Mouse (Mus musculus) right cerebral cortex, postnatal 25 days (tissue): ENCODE measurements around the gene Caskin1.

Source experiments
- DNase-seq: peaks from one replicate; pipeline ENCODE4 v3.0.0; 2022

Gene Caskin1

GRCm38 (mm10) chr17:24472512-24472911 lies 15.9 kb upstream of the Caskin1 start:
- DNase-seq = no peak

GRCm38 (mm10) chr17:24473612-24474275 lies 14.7 kb upstream of the Caskin1 start, which contains the start of gene Bricd5:
Gene Bricd5, plus strand, starts transcription at chr17:24473884.
- DNase-seq = no peak

- no peak for DNase-seq
Observed at GRCm38 (mm10) chr17:24474557-24474956, 13.8 kb upstream of the Caskin1 start.

GRCm38 (mm10) chr17:24475586-24475985 lies 12.8 kb upstream of the Caskin1 start:
- DNase-seq = no peak

DNA sequence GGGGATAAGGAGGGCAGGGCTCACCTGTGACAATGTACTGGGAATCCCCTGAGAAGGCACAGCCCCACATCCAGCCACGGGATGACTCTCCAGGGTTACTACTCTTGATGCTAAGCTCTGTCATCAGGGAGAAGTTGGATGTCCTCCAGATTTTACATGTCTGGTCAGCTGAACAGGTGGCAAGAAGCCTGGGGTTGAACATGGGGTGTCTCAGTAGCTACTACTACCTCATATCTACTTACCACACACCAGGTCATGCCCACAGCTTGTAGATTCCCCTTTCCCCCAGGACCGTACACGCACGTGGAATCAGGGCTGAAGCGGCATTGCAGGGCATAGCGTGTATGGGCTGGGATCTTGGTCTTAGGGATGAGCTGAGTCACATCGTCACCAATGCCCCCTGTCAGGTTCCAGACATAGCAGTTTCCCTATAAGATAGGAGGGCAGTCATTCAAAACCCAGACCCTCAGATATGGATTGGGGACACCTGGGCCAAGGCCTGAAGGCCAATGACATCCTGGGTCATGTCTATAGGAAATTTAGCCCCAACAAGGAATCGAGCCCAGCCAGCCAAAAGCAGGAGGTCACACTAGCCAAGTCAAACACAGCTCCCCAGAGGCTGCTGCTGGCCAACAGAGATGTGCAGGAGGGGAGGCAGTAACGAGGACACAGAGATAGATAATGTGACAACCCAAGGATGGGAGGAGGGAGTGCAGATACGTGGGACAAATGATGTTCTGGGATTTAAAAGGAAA lies 12.2 kb upstream of the Caskin1 start:
- DNase-seq = no peak

GRCm38 (mm10) chr17:24477053-24477984 lies 11.1 kb upstream of the Caskin1 start:
- no peak for DNase-seq

DNA sequence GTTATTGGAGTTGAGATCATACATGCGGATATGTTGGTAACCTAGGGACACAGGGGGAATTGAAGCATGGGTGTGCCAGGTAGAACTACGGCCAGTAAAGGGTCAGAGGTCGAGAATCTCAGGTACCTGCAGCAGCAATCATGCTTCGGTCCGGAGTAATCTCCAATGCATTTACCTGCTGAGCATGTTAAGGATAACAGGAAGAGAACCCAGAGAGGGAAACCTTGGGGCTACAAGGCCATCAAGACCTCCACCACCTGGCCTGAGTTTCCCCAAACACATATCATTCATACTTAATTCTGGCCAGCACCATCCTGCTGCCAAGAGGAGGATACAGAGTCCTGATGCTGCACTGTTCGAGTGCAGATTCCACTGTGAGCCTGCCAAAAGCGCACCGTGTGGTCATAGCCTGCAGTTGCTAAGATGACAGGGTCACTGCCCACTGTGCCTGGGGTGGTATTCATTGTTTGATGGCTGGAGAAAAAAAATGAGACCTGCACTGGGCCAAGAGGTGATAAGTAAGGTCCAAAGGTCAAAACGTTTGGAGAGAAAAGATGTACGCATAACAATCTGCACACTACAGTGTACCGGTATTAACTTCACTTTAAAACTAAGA lies 10.3 kb upstream of the Caskin1 start:
- no peak for DNase-seq

GRCm38 (mm10) chr17:24478663-24479380 lies 9.6 kb upstream of the Caskin1 start, which contains the start of gene Mlst8:
Gene Mlst8, minus strand, starts transcription at chr17:24479078.
- DNase-seq = peak; percentile 97

GRCm38 (mm10) chr17:24479431-24479830 lies 9.0 kb upstream of the Caskin1 start:
- no peak for DNase-seq

GRCm38 (mm10) chr17:24480201-24480826 lies 8.1 kb upstream of the Caskin1 start:
- no peak for DNase-seq

DNA sequence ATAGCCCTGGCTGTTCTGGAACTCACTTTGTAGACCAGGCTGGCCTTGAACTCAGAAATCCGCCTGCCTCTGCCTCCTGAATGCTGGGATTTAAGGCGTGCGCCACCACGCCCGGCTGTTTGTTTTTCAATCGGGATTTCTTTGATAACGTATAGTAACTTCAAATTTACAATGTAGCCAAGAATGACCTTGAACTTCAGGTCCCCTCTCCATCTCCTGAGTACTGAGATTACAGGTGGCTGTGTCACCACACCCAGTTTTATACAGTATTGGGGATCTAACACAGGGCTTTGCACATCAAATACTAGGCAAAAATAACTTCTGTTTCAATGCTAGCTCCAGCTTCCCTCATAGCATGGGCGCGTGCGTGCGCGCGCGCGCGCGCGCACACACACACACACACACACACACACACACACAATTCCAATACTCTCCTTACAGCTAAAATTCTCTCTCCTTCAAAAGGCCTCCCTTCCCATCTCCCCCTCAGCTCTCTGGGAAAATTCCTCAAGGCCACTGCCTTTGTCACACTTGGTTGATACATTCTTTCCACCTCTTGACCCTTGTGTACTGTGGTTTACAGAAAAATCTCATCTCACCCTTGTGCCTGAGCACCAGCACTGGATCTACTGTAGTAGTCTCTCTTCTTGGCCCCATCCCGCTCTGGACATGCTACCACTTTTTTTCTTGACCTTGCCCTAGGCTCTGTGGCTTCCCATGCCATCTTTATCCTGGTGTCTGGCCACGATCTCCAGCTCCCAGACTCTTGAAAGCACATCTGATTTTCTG lies 7.2 kb upstream of the Caskin1 start:
- DNase-seq = no peak

GRCm38 (mm10) chr17:24483495-24483894 lies 4.9 kb upstream of the Caskin1 start:
- DNase-seq = no peak

DNA sequence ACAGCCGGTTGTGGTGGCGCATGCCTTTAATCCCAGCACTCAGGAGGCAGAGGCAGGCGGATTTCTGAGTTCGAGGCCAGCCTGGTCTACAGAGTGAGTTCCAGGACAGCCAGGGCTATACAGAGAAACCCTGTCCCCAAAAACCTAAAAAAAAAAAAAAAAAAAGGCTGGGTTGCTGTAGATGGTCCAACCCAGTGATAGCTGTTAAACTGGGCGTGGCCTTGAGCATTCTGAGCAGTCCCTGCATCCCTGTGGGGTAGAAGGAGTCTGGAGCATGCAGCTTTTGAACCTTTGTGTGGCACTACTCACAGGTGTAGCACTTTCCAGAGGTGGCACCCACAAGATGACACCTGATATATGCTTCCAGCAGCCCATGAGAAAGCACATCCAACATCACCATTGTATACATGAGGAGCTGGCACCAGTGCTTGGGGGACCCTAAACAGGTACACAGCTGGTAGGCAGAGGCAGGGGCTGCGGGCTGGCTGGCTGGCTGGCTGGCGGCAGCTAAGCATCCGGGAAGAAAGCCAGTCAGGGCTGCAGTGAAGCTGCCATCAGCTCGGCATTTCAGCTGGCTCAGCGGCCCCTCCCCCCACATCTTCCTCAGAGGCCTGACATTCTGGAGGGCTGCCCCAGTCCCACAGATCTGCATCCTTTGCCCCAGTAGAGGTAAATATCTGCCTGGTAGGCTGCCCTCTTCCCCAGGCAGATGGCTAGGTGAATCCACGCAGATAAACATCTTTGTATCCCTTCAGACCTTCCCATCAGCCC lies 3.1 kb upstream of the Caskin1 start:
- DNase-seq = no peak

DNA sequence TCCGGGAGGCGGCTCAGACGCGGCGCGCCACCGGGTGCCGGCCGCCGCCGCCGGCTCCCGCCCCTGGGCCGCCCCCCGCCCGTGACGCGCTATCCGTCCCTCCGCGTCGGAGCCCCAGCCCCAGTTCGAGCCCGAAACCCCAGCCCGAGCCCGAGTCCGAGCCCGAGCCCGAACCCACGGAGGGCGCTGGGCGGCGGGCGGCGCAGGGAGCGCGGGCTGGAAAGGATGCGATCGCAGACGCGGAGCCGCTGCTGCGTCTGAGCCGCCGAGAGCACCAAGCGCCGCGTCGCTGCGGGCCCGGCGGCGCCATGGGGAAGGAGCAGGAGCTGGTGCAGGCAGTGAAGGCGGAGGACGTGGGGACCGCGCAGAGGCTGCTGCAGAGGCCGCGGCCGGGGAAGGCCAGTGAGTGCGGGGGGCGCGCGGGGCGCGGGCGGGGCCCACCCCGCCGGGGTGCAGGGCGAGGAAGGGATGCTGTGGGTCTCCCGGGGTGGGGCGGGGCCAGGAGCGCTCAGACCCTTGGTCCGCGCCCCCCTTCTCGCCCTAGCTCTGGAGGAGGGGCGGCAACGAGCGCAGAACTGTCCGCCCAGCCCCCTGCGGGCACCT lies 362 bp downstream of the Caskin1 start:
- DNase-seq = peak; percentile 70

- DNase-seq = no peak
Observed at GRCm38 (mm10) chr17:24489265-24490030, 1.0 kb downstream of the Caskin1 start.

GRCm38 (mm10) chr17:24490399-24490798 lies 2.0 kb downstream of the Caskin1 start:
- no peak for DNase-seq

GRCm38 (mm10) chr17:24494627-24495335 lies 6.4 kb downstream of the Caskin1 start:
- DNase-seq = no peak

DNA sequence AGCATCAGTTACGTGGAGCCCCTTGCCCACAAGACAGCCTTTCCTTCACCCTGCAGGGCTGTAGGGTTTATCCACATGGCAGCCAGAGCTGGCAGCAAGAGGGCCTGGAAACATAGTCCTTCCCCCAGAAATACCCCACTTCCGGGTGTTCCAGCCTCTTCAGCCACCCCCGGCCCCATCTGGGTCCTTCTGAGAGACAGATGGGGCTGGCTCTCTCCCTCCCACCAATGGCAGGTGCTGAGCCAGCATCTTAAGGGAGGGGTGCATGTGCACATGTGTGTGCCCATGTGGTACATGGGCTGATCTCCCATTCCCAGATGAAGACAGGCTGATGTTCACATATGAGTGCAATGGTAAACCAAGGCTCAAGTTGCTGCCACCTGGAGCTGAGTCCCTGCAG lies 7.0 kb downstream of the Caskin1 start:
- DNase-seq = peak; percentile 79
